Mouse (Mus musculus) hindbrain, embryonic 15.5 days (tissue): ENCODE results near the gene Des. TPM values are rescaled to one million over a fixed set of nuclear protein-coding genes. Genes with fewer than 3 reads are reported as not detected.

Experiments
- ATAC-seq: fragments of 200-750 bp; cut with Nextera tagmentation; 2 replicates; pipeline ENCODE4 v1.8.0; 2017; ENCODE audit warnings: low read depth, moderate number of reproducible peaks, moderate TSS enrichment; ENCODE audit not compliant: low FRiP score
- H3K27ac ChIP-seq: fragments of 300-500 bp; sonication (generic); replicated peaks from 2 replicates; pipeline ENCODE4 v1.5.1; 2015; ENCODE audit warnings: mild to moderate bottlenecking, inconsistent platforms
- H3K27me3 ChIP-seq: fragments of 300-500 bp; sonication (generic); 2 replicates; pipeline ENCODE4 v1.6.1; 2015; ENCODE audit warnings: control low read depth, inconsistent platforms
- H3K36me3 ChIP-seq: fragments of 300-500 bp; sonication (generic); 2 replicates; pipeline ENCODE4 v1.6.1; 2015; ENCODE audit warnings: control low read depth, inconsistent platforms
- H3K4me1 ChIP-seq: fragments of 300-500 bp; sonication (generic); replicated peaks from 2 replicates; pipeline ENCODE4 v1.6.1; 2015; ENCODE audit warnings: control low read depth, inconsistent platforms
- H3K4me2 ChIP-seq: fragments of 300-500 bp; sonication (generic); 2 replicates; pipeline ENCODE4 v1.6.1; 2015; ENCODE audit warnings: moderate library complexity, mild to moderate bottlenecking, inconsistent platforms
- H3K4me3 ChIP-seq: fragments of 300-500 bp; sonication (generic); 2 replicates; pipeline ENCODE4 v1.5.1; 2015; ENCODE audit warnings: mild to moderate bottlenecking, inconsistent platforms
- H3K9ac ChIP-seq: fragments of 300-500 bp; sonication (generic); 2 replicates; pipeline ENCODE4 v1.6.1; 2015; ENCODE audit warnings: inconsistent platforms
- H3K9me3 ChIP-seq: fragments of 300-500 bp; sonication (generic); 2 replicates; pipeline ENCODE4 v1.6.1; 2016; ENCODE audit warnings: control low read depth, inconsistent platforms
- WGBS: fragments of 180-500 bp; shearing (Covaris S2); methylation state at CpG from one replicate; pipeline ENCODE4 v1.1.7; 2015; 5-methylcytosine and 5-hydroxymethylcytosine counted together
- polyA plus RNA-seq: library from polyadenylated mRNA; unstranded; fragments of >200 nt; fragmentation: Nextera tagmentation; extraction: Ambion mirVana; gene quantifications from 2 replicates; pipeline ENCODE4 v1.2.1, GENCODE M21; 2015

Des gene
- polyA plus RNA-seq, 1 experiment from 2014 or later, result 1.1 TPM

- no peak overlapping the region for H3K27ac ChIP-seq
- no peak overlapping the region for H3K4me3 ChIP-seq
- no peaks in the 10 kb centered on the region for H3K4me1 ChIP-seq
- no peak for ATAC-seq
- no peaks in the 10 kb centered on the region; the same call in 1 of the 2 replicates for H3K27me3 ChIP-seq
- WGBS, result 60% methylated on average over 3 of the region's 3 CpGs
- H3K4me2 ChIP-seq, result no peak overlapping the region
- no peaks in the 10 kb centered on the region for H3K9me3 ChIP-seq
- no peak overlapping the region for H3K9ac ChIP-seq
- peaks cover 15% of the 10 kb centered on the region for H3K36me3 ChIP-seq
Measured at GRCm38 (mm10) chr1:75413749-75414148, 53.6 kb downstream of the Des start.

Other genes starting within 250 kb of the Des start
- 6.8 and 6.9 TPM in 2 replicates for gene Nhej1, start 235.1 kb upstream of the Des start, polyA plus RNA-seq
- gene Slc23a3, start 226.4 kb upstream of the Des start, polyA plus RNA-seq, result not detected in 2 replicates
- gene Cnppd1, start 217.6 kb upstream of the Des start, polyA plus RNA-seq, result 48.2 and 52.3 TPM in 2 replicates
- gene Retreg2, start 217.6 kb upstream of the Des start, polyA plus RNA-seq, result 134 and 146 TPM in 2 replicates
- gene Zfand2b, start 191.7 kb upstream of the Des start, polyA plus RNA-seq, result 40.1 and 40.2 TPM in 2 replicates
- gene Abcb6, start 179.9 kb upstream of the Des start, polyA plus RNA-seq, result 45.1 and 48.4 TPM in 2 replicates
- 23.2 and 24.2 TPM in 2 replicates for gene Ankzf1, start 168.2 kb upstream of the Des start, polyA plus RNA-seq
- gene Atg9a, start 168.1 kb upstream of the Des start, polyA plus RNA-seq, result 57.5 and 66.3 TPM in 2 replicates
- gene Glb1l, start 149.5 kb upstream of the Des start, polyA plus RNA-seq, result 20.3 and 22.0 TPM in 2 replicates
- 146 and 147 TPM in 2 replicates for gene Stk16, start 149.5 kb upstream of the Des start, polyA plus RNA-seq
- 26.8 and 28.1 TPM in 2 replicates for gene Tuba4a, start 140.5 kb upstream of the Des start, polyA plus RNA-seq
- gene A630095N17Rik, start 128.2 kb upstream of the Des start, polyA plus RNA-seq, result not detected in 2 replicates
- gene Dnajb2, start 123.9 kb upstream of the Des start, polyA plus RNA-seq, result 72.5 and 85.0 TPM in 2 replicates
- gene Ptprn, start 95.8 kb upstream of the Des start, polyA plus RNA-seq, result 30.4 and 33.5 TPM in 2 replicates
- 203 and 214 TPM in 2 replicates for gene Resp18, start 81.9 kb upstream of the Des start, polyA plus RNA-seq
- 140 and 145 TPM in 2 replicates for gene Dnpep, start 42.3 kb upstream of the Des start, polyA plus RNA-seq
- gene Speg, start 15.0 kb downstream of the Des start, polyA plus RNA-seq, result 22.4 and 25.0 TPM in 2 replicates
- gene Gmppa, start 75.6 kb downstream of the Des start, polyA plus RNA-seq, result 73.8 and 79.0 TPM in 2 replicates
- gene Asic4, start 90.1 kb downstream of the Des start, polyA plus RNA-seq, result 21.2 and 22.8 TPM in 2 replicates
- gene Chpf, start 119.0 kb downstream of the Des start, polyA plus RNA-seq, result 46.1 and 53.4 TPM in 2 replicates
- 45.2 and 49.9 TPM in 2 replicates for gene Tmem198, start 119.2 kb downstream of the Des start, polyA plus RNA-seq
- gene Obsl1, start 146.1 kb downstream of the Des start, polyA plus RNA-seq, result 28.1 and 34.9 TPM in 2 replicates
- 17.4 and 22.4 TPM in 2 replicates for gene Inha, start 146.7 kb downstream of the Des start, polyA plus RNA-seq
- gene Stk11ip, start 161.2 kb downstream of the Des start, polyA plus RNA-seq, result 20.1 and 21.0 TPM in 2 replicates
- gene Slc4a3, start 185.9 kb downstream of the Des start, polyA plus RNA-seq, result 72.4 and 77.2 TPM in 2 replicates